Mouse (Mus musculus) liver, postnatal 0 days (tissue): ENCODE results near the gene Anp32e.

Source experiments
- CTCF ChIP-seq: sonication (generic); IDR thresholded peaks from 2 replicates; pipeline ENCODE4 v1.5.1; 2016; ENCODE audit warnings: antibody characterized with exemption, low read depth
- EP300 ChIP-seq: IDR thresholded peaks from 2 replicates; pipeline ENCODE4 v1.6.1; 2016; ENCODE audit warnings: antibody characterized with exemption, low read depth, mild to moderate bottlenecking

- TF ChIP-seq CTCF, result no peak
- no peak for TF ChIP-seq EP300
These were observed 25.1 kb upstream of the Anp32e start for GRCm38 (mm10) chr3:95903753-95904502.
